Mouse (Mus musculus) heart, postnatal 36 days (tissue): ENCODE results near the gene Gm14391. TPM values are rescaled to one million over a fixed set of nuclear protein-coding genes. Genes with fewer than 3 reads are reported as not detected.
"Not testable (repeated sequence)": the region's sequence is repeated elsewhere in the genome, so short reads cannot be mapped to it uniquely, and the experiment has no call there.

Source experiments
- DNase-seq, 2 experiments: peaks; one replicate each; pipeline ENCODE4 v3.0.0; 2021 to 2022
- intact Hi-C: fragments of 180-260 bp; cut with DNase I; formaldehyde crosslinking; loops from one replicate; pipeline ENCODE4 v1.15.1; 2025
- total RNA-seq, 2 experiments: library from RNA; stranded (reverse); gene quantifications; 2 replicates each; pipeline ENCODE4 v1.2.3; 2021

Gm14391 gene
- total RNA-seq = 10 to 100 TPM; 59.4 to 60.8 TPM

DNA sequence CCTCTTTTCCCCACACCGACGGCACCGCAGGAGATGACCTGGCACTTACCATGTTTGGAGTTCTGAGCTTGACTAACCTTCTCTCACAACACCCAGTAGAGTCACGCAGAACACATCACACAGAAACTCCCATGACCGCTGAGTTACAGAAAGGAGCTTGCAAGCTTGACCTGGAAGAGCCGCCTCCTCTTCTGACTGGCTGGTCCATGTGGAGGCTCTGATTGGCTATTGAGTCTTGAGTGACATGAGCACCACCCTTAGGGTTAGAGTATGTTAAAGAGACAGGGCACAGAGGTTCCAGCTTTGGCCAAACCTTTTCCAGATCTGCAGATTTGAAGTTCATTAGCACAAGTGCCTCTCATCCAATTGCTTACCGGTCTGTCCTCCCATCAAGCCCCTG lies at the start of gene Gm14391:
Gene Gm14391 (minus strand): TSS at position 186 of the 400 bp plus-strand sequence.
- intact Hi-C loops, DNase-seq: not testable (repeated sequence)

GRCm38 (mm10) chr2:175179008-175179407 lies 27.7 kb downstream of the Gm14391 start:
- intact Hi-C loops, DNase-seq: not testable (repeated sequence)

DNA sequence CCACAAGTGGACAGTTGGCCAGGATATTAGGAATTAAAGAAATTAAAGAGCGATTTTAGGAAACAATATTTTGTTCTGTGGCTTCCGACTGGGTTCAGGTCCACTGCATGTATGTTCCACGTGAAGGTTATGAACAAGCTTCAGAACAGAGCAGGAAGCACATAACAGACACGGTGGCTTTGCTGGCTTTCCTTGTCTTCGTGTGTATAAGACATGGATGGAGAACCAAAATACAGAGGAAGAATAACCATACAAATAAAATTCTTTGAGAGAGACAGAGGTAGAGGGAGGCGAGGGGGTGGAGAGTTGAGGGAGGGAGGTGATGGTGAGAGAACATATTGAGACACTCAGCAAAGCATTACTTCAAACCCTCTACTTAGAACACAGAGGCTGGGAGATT lies 30.4 kb downstream of the Gm14391 start:
- no peak for DNase-seq
- intact Hi-C loops = no loop called here

DNA sequence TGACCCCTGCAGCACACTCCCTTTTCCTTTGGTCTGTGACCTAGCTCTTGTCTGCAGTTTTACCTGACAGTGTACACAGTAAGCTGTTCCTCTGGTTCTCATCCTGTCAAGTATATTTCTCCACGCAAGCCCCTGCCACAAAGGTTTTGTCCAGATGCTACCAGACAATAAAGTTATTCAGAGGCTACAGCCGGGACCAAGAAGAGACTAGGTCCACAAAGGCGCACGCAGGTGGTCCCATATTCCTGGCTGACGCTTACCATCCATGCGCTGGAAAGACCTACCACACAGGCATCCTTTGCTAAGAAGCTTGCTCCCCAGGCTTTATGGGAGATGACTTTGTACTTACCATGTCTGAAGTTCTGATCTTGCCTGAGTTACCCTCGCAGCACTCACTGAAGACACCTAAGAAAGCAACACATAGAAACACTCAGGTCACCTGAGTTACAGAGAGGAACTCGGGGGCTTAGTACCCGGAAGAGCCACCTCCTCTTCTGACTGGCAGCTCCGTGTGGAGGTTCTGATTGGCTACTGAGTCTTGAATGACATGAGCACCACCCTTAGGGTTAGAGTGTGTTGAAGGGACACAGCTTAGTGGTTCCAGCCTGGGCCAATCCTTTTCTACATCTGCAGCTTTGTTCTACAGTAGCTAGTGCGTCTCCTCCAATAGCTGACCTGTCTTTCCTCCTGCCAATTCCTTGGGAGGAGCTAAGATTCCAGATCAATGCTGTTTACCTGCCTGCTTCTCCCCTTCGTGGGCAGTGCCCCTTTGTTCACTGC lies 31.1 kb downstream of the Gm14391 start, which contains the start of gene Gm14443:
Gene Gm14443 (minus strand): TSS at position 471 of the 780 bp plus-strand sequence.
- DNase-seq, intact Hi-C loops: not testable (repeated sequence)

- intact Hi-C loops, DNase-seq: not testable (repeated sequence)
Measured at GRCm38 (mm10) chr2:175174058-175174457, 32.7 kb downstream of the Gm14391 start.

GRCm38 (mm10) chr2:175172906-175173595 lies 33.7 kb downstream of the Gm14391 start:
- intact Hi-C loops, DNase-seq: not testable (repeated sequence)

GRCm38 (mm10) chr2:175172123-175172522 lies 34.6 kb downstream of the Gm14391 start:
- intact Hi-C loops = no loop called here
- DNase-seq = no peak

- intact Hi-C loops, DNase-seq: not testable (repeated sequence)
Measured at GRCm38 (mm10) chr2:175166870-175167269, 39.8 kb downstream of the Gm14391 start.

GRCm38 (mm10) chr2:175165110-175165509 lies 41.6 kb downstream of the Gm14391 start:
- DNase-seq, intact Hi-C loops: not testable (repeated sequence)

GRCm38 (mm10) chr2:175161438-175161837 lies 45.3 kb downstream of the Gm14391 start:
- intact Hi-C loops, DNase-seq: not testable (repeated sequence)

GRCm38 (mm10) chr2:175158642-175159041 lies 48.1 kb downstream of the Gm14391 start:
- intact Hi-C loops = no loop called here
- DNase-seq = no peak

GRCm38 (mm10) chr2:175156696-175157095 lies 50.0 kb downstream of the Gm14391 start:
- intact Hi-C loops = no loop called here
- DNase-seq = no peak

DNA sequence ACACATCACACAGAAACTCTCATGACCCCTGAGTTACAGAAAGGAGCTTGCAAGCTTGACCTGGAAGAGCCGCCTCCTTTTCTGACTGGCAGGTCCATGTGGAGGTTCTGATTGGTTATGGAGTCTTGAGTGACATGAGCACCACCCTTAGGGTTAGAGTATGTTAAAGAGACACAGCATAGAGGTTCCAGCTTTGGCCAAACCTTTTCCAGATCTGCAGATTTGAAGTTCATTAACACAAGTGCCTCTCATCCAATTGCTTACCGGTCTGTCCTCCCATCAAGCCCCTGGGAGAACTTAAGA lies 64.8 kb downstream of the Gm14391 start, which contains the start of gene Gm14399:
Gene Gm14399 (minus strand): TSS at position 20 of the 303 bp plus-strand sequence.
- intact Hi-C loops = not testable (repeated sequence)

DNA sequence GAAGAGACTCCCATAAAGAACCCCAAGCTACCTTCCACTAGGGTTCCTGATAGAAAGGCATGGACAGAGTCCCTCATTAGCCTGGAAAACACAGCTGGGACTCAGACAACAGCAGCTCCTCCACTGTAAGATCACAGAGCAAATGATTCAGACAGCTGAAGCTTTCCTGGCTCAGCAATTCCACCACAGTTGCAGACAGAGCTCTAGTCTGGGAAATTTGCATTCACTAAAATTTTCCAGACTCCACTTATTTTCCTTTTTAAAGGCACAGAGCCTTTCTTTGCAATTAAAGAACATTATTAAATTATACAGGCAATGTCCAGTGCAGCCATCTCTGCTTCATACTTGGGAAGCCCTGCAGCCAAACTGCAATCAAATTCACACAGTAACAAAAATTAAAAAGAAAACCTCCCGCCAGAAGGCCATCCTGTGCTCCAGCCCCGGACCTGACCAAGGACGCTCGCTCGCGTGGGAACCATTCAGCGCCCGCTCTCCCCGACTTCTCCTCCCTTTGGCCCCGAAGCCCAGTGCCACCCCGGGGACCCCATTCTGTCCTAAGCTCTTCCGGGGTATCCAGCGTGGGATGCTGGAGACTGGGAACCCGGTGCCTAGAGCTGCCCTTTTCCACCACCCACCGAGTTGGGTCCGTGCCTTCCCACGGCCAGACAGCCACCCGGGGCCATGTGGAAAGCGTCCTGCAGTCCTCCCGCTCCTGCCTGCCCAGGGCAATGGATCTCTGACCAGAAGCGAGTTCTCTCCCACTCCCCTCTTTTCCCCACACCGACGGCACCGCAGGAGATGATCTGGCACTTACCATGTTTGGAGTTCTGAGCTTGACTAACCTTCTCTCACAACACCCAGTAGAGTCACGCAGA lies 65.4 kb downstream of the Gm14391 start:
- DNase-seq = peak; percentile 11 to 53
- intact Hi-C loops = not testable (repeated sequence)

More for the DNA sequence above, 64.8 kb downstream of the Gm14391 start, which contains the start of gene Gm14399:
- DNase-seq = not testable (repeated sequence)

Other genes with a start within 250 kb of the Gm14391 start
- under 1 TPM in 1 of 2 experiments, not detected in 1; 0.75 TPM for gene Gm14444, start 196.7 kb downstream of the Gm14391 start, total RNA-seq
- gene Gm14393, start 139.1 kb downstream of the Gm14391 start, total RNA-seq = 1 to 10 TPM in 1 of 2 experiments, not detected in 1; 1.0 TPM
- gene Gm14399, start 64.9 kb downstream of the Gm14391 start, total RNA-seq = 1 to 10 TPM; 8.8 to 9.0 TPM
- under 1 TPM; 0.43 to 0.50 TPM for gene Gm14443, start 31.0 kb downstream of the Gm14391 start, total RNA-seq
- 1 to 10 TPM; 5.4 to 8.2 TPM for gene Gm14440, start 68.2 kb upstream of the Gm14391 start, total RNA-seq
- 10 to 100 TPM; 37.0 to 44.5 TPM for gene Gm4631, start 131.3 kb upstream of the Gm14391 start, total RNA-seq
- gene Zfp968, start 165.5 kb upstream of the Gm14391 start, total RNA-seq = 10 to 100 TPM; 38.7 to 39.0 TPM
- gene Gm4724, start 228.9 kb upstream of the Gm14391 start, total RNA-seq = 1 to 10 TPM; 1.6 to 2.2 TPM